Mouse (Mus musculus) frontal cortex, postnatal 10 days (tissue): ENCODE results near the gene D430041D05Rik.
"Not testable (repeated sequence)": the region's sequence is repeated elsewhere in the genome, so short reads cannot be mapped to it uniquely, and the experiment has no call there.

Experiments
- DNase-seq, 2 experiments: peaks; one replicate each; pipeline ENCODE4 v3.0.0; 2022; ENCODE audit warnings: low spot score in 2 of 2, mixed read lengths in 1 of 2

Gene D430041D05Rik

GRCm38 (mm10) chr2:104120312-104120711 lies 290.5 kb downstream of the D430041D05Rik start:
- DNase-seq, result no peak

- DNase-seq, result no peak
Measured at GRCm38 (mm10) chr2:104119097-104119496, 291.7 kb downstream of the D430041D05Rik start.

- not testable (repeated sequence) for DNase-seq
Measured at GRCm38 (mm10) chr2:104117173-104117572, 293.6 kb downstream of the D430041D05Rik start.

GRCm38 (mm10) chr2:104114898-104115297 lies 295.9 kb downstream of the D430041D05Rik start:
- DNase-seq, result no peak

- not testable (repeated sequence) for DNase-seq
Measured at GRCm38 (mm10) chr2:104113563-104113962, 297.2 kb downstream of the D430041D05Rik start.

- not testable (repeated sequence) for DNase-seq
Measured at GRCm38 (mm10) chr2:104111170-104111797, 299.5 kb downstream of the D430041D05Rik start.

GRCm38 (mm10) chr2:104110031-104110430 lies 300.8 kb downstream of the D430041D05Rik start:
- no peak for DNase-seq

- DNase-seq, result no peak
Measured at GRCm38 (mm10) chr2:104109528-104109927, 301.3 kb downstream of the D430041D05Rik start.

GRCm38 (mm10) chr2:104109021-104109420 lies 301.8 kb downstream of the D430041D05Rik start:
- DNase-seq, result not testable (repeated sequence)

GRCm38 (mm10) chr2:104104800-104105199 lies 306.0 kb downstream of the D430041D05Rik start:
- no peak for DNase-seq

- DNase-seq, result no peak
Measured at GRCm38 (mm10) chr2:104099946-104100345, 310.9 kb downstream of the D430041D05Rik start.

- no peak for DNase-seq
Measured at GRCm38 (mm10) chr2:104099231-104099585, 311.6 kb downstream of the D430041D05Rik start.

- DNase-seq, result no peak
Measured at GRCm38 (mm10) chr2:104098529-104099230, 312.1 kb downstream of the D430041D05Rik start.

GRCm38 (mm10) chr2:104097396-104097795 lies 313.4 kb downstream of the D430041D05Rik start:
- DNase-seq, result not testable (repeated sequence)

GRCm38 (mm10) chr2:104096796-104097195 lies 314.0 kb downstream of the D430041D05Rik start:
- DNase-seq, result not testable (repeated sequence)

GRCm38 (mm10) chr2:104096256-104096655 lies 314.6 kb downstream of the D430041D05Rik start:
- no peak for DNase-seq

- peak; percentile 18 to 35 for DNase-seq
Measured at GRCm38 (mm10) chr2:104095741-104096213, 315.0 kb downstream of the D430041D05Rik start, which contains the start of gene Cd59a. Gene Cd59a (plus strand): TSS chr2:104095801.

- DNase-seq, result no peak
Measured at GRCm38 (mm10) chr2:104093305-104093704, 317.5 kb downstream of the D430041D05Rik start.
